Mouse (Mus musculus) E14TG2a.4 (cell line): Measurements from ENCODE around the gene Wdr73.

ENCODE experiments used
- CTCF ChIP-seq: conservative IDR thresholded peaks from 2 replicates; pipeline ENCODE4 v1.5.1; 2014; ENCODE audit warnings: low read length
- NANOG ChIP-seq: IDR thresholded peaks from 2 replicates; pipeline ENCODE4 v1.6.1; 2014; ENCODE audit warnings: borderline replicate concordance, low read length, mixed read lengths

- TF ChIP-seq CTCF (no peak), NANOG (peak; percentile 98)
Measured at GRCm38 (mm10) chr7:80843910-80844640, 57.0 kb downstream of the Wdr73 start.
